Mouse (Mus musculus): Measurements from ENCODE around the gene Map3k13. TPM values are rescaled to one million over a fixed set of nuclear protein-coding genes. Genes with fewer than 3 reads are reported as not detected.

The Map3k13 gene
- polyA plus RNA-seq, 1 experiment from 2014 or later: 4.1 TPM

DNA sequence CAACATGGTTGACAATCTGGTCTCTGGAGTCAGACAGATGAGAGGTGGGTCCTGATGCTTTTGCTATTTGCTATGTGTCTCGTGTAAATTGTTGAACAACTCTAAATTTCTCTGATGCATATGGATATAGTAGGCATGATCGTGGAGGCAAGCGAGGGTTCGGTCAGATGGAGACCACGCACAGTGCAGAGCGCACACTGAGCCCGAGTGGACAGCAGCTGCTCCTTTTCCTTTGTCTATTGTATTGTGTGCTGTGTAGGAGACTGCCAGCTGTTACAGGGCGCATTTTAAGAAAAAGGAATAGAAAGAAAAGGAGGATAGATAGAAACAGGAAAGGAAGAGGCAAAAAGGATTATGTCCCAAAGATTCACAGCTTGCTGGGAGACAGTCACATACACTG lies 64.7 kb downstream of the Map3k13 start:
- Histone ChIP-seq H3K36me3 (no peaks in the 10 kb centered on the region), H3K9me3 (no peaks in the 10 kb centered on the region), H3K27me3 (ENCODE audit: insufficient read depth, poor library complexity, severe bottlenecking) (no peaks in the 10 kb centered on the region), H3K27ac (peak overlapping the region; percentile 75), H3K4me3 (no peak overlapping the region), H3K4me1 (replicated peaks) (peaks cover 48% of the 10 kb centered on the region)
- no peak for DNase-seq (ENCODE audit: low spot score)
- 55% methylated on average over 8 of the region's 8 CpGs for WGBS

DNA sequence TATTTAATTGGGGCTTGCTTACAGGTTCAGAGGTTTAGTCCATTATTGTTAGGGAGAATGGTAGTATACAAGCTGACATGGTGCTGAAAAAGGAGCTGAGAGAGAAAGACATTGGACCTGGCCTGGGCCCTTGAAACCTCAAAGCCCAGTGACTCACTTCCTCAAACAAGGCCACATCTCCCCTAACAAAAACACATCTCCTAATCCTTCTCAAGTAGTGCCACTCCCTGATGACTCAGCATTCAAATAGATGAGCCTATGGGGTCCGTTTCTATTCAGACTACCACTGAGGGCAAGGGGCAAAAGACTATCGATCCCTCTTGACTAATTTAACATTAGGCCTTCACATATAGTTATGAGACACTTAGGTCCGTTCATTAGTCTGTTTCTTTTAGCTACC lies 68.3 kb downstream of the Map3k13 start:
- DNase-seq (ENCODE audit: low spot score): no peak
- Histone ChIP-seq H3K27me3 (ENCODE audit: insufficient read depth, poor library complexity, severe bottlenecking) (no peaks in the 10 kb centered on the region), H3K27ac (no peak overlapping the region), H3K4me3 (no peak overlapping the region), H3K4me1 (replicated peaks) (peaks cover 57% of the 10 kb centered on the region), H3K9me3 (no peaks in the 10 kb centered on the region), H3K36me3 (no peaks in the 10 kb centered on the region)
- 88% methylated on average over 3 of the region's 3 CpGs for WGBS

DNA sequence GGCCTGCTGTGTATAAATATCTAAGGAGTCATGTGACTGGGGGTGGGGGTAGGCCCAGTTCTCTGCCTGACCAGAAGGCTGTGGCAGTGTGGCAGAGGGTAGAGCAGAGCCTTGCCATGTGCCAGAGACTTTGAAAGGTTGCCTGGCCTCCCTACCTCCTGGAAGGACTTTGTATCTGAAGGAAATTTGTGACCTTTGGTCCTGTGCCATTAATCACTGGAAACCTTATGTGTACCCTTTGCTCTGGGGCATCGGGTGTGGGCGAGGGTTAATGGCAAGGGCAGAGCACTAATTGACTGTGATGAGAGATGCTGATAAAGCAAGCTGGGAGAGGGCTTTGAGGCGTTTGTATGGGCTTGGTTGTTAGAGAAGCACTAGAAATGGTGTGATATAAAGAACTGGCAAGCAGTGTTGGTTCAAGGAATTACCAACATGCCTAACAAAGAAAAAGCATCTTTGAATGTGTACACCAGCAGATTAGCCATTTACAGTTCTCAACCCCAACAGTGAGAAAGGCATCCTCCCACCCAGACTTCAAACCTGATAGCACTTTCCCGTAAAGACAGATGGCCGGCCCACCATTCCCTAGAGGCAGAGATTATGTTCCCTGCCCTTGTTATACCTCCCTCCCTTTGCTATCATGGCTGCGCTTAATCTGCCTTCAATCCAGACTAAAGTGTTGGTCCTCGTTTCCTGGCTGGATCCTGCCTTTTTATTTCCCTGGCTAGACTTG lies 71.3 kb downstream of the Map3k13 start:
- H3K4me3 ChIP-seq: no peak overlapping the region
- 38% methylated on average over 7 of the region's 7 CpGs for WGBS
- no peaks in the 10 kb centered on the region for H3K36me3 ChIP-seq
- H3K27ac ChIP-seq: peak overlapping the region; percentile 77
- H3K4me1 ChIP-seq (replicated peaks): peaks cover 58% of the 10 kb centered on the region
- peak; percentile 52 for DNase-seq (ENCODE audit: low spot score)
- no peaks in the 10 kb centered on the region for H3K27me3 ChIP-seq (ENCODE audit: insufficient read depth, poor library complexity, severe bottlenecking)
- H3K9me3 ChIP-seq: no peaks in the 10 kb centered on the region

DNA sequence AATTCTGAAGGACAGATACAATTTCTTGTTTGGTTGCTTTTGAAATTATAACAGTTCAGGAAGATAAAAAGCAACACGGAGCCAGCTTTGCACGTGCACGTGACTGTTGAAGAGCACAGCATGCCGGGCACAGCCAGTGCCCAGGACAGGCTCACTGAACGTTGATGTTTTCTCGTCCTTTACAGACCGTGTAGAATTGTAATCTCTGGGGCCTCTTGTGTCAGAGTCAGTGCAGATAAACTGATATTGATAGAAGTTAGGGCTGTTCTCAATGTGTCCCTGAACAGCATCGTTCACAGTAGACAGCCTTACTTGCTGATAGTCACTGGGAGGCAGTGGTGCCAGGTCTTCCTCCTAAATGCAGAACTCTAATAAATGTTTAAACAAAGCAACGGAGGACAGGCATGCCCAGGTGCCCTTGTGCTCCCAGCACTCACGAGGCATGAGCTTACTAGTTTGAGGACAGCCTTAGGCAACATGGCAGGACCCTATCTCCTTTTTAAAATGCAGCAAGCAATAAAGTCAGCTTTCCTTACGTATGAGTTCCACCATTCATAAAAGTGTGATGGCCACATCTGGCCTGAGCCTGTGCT lies 71.9 kb downstream of the Map3k13 start:
- H3K27ac ChIP-seq: peak overlapping the region; percentile 77
- H3K4me3 ChIP-seq: no peak overlapping the region
- H3K27me3 ChIP-seq (ENCODE audit: insufficient read depth, poor library complexity, severe bottlenecking): no peaks in the 10 kb centered on the region
- WGBS: 68% methylated on average over 11 of the region's 11 CpGs
- DNase-seq (ENCODE audit: low spot score): no peak
- no peaks in the 10 kb centered on the region for H3K36me3 ChIP-seq
- H3K9me3 ChIP-seq: no peaks in the 10 kb centered on the region
- H3K4me1 ChIP-seq (replicated peaks): peaks cover 58% of the 10 kb centered on the region

DNA sequence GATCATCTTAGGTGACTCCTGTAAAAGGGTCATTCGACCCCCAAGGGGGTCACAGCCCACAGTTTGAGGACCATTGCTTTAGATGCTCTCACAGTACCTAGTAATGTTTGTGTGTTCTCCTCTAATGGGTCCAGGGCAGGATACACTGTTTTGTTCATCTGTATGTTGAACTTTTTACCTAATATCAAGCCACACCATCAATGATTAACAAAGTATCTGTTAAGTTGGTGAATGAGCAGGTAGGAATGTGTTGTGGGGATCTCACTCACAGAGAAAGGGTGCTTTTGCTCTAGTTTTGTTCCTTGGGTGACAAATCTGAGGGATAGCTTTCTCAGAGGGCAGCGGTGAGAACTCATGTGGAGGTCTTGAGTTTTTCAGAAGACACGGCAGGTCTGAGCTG lies 73.6 kb downstream of the Map3k13 start:
- Histone ChIP-seq H3K4me1 (replicated peaks) (peaks cover 58% of the 10 kb centered on the region), H3K9me3 (no peaks in the 10 kb centered on the region), H3K27me3 (ENCODE audit: insufficient read depth, poor library complexity, severe bottlenecking) (no peaks in the 10 kb centered on the region), H3K27ac (no peak overlapping the region; the same call in 1 of the 2 replicates), H3K36me3 (no peaks in the 10 kb centered on the region), H3K4me3 (no peak overlapping the region)
- no peak for DNase-seq (ENCODE audit: low spot score)
- 83% methylated on average over 3 of the region's 3 CpGs for WGBS

DNA sequence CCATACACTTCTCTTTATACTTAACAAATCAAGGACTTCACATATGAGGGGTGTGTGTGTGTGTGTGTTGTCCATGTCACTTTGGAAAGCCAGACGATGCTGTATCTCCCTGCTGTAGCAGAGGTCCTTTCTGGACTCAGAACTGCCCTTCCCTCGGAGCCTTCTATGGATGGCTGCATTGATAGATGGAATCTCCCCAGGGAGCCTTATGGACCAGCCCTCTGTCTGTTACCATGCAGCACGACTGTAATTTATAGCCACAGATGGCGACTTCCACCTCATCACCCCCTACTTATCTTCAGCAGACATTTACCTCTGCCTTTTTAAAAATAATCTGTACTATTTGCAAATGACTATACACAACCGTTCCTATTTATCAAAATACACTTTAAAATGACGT lies 74.5 kb downstream of the Map3k13 start:
- Histone ChIP-seq H3K27me3 (ENCODE audit: insufficient read depth, poor library complexity, severe bottlenecking) (no peaks in the 10 kb centered on the region), H3K4me3 (no peak overlapping the region), H3K9me3 (no peaks in the 10 kb centered on the region), H3K4me1 (replicated peaks) (peaks cover 58% of the 10 kb centered on the region), H3K36me3 (no peaks in the 10 kb centered on the region), H3K27ac (peak overlapping the region; percentile 70)
- WGBS: 61% methylated on average over 6 of the region's 6 CpGs
- no peak for DNase-seq (ENCODE audit: low spot score)

DNA sequence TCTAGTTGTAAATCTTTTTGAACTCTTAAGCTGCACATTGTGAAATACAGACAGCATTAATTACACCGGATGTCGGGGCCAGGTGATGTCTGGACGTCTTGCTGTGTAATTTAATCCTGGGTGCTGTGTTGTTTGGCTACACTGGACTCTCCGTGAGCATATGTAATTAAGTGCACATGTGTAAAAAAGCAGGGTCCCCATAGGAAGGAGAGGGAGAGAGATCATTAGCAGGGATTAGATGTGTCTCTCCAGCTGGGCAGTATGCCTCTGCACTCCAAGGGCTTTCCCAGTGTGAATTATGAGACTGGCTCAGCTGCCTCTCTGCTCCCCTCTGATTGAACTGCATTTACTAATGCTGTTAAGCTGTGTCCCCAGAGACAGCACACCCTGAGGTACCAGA lies 75.7 kb downstream of the Map3k13 start:
- Histone ChIP-seq H3K27ac (no peak overlapping the region), H3K9me3 (no peaks in the 10 kb centered on the region), H3K27me3 (ENCODE audit: insufficient read depth, poor library complexity, severe bottlenecking) (no peaks in the 10 kb centered on the region), H3K4me1 (replicated peaks) (peaks cover 49% of the 10 kb centered on the region), H3K36me3 (no peaks in the 10 kb centered on the region), H3K4me3 (no peak overlapping the region)
- DNase-seq (ENCODE audit: low spot score): peak; percentile 36
- 51% methylated on average over 4 of the region's 4 CpGs for WGBS

DNA sequence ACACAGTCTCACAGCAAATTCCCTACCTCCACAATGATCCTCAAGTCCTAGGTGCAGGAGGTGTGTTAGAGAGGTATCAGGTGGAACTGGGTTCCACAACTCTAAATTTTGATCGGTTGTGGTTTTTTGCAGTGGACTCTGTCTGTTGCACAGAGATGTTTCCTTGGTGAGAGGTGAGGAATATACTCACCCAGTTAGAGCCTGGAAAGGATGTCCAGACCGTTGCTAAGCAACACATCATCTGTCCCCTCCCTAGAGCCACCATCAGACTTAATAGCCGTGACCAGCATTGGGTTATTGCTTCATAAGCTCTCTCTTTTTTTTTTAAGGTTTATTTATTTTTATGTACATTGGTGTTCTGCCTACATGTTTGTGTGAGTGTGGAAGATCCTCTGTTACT lies 83.6 kb downstream of the Map3k13 start:
- DNase-seq (ENCODE audit: low spot score): no peak
- 83% methylated on average over 3 of the region's 3 CpGs for WGBS
- Histone ChIP-seq H3K4me3 (no peak overlapping the region), H3K36me3 (no peaks in the 10 kb centered on the region), H3K4me1 (replicated peaks) (peaks cover 23% of the 10 kb centered on the region), H3K9me3 (no peaks in the 10 kb centered on the region), H3K27ac (no peak overlapping the region), H3K27me3 (ENCODE audit: insufficient read depth, poor library complexity, severe bottlenecking) (no peaks in the 10 kb centered on the region)

DNA sequence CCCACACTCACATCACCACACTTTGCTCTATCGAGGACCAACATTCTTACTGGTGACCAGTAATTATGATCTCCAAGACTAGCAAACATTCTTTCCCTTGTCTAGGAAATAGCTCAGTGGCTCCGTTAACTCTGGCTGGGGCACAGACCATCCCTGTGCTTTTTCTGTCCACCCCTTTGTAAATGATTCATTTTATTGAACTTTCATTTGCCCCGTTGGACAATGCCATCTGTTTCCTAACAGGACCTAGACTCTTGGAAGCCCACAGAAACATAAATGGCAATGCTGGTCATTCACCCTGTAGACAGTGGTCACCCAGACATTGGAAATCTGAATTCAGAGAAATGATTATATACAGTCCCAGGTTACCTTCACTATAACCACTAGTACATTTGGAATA lies 84.7 kb downstream of the Map3k13 start:
- no peak for DNase-seq (ENCODE audit: low spot score)
- no peak overlapping the region for H3K4me3 ChIP-seq
- WGBS: 86% methylated on average over 3 of the region's 3 CpGs
- H3K9me3 ChIP-seq: no peaks in the 10 kb centered on the region
- no peaks in the 10 kb centered on the region for H3K36me3 ChIP-seq
- H3K27ac ChIP-seq: no peak overlapping the region
- H3K27me3 ChIP-seq (ENCODE audit: insufficient read depth, poor library complexity, severe bottlenecking): no peaks in the 10 kb centered on the region
- peaks cover 23% of the 10 kb centered on the region for H3K4me1 ChIP-seq (replicated peaks)

DNA sequence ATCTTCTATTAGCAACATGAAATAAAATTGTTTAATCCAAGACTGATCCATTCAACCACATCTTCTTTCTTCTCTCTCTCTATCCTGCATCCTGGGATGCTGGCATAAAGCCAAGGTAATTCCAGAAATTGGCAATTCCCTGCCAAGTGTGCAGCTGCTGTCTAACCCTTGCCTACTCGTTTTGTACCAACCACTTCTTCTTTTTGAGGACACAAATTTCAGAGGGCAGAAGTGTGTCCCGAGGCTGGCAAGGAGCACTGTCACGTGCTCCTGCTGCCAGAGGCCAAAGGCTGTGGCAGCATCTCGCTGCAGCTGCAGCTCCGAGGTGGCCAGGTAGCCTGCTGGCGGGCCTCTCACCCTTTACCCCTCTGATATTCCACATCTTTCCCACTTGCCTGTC lies 87.0 kb downstream of the Map3k13 start:
- no peak for DNase-seq (ENCODE audit: low spot score)
- Histone ChIP-seq H3K27me3 (ENCODE audit: insufficient read depth, poor library complexity, severe bottlenecking) (no peaks in the 10 kb centered on the region), H3K36me3 (no peaks in the 10 kb centered on the region), H3K4me3 (no peak overlapping the region), H3K27ac (no peak overlapping the region), H3K4me1 (replicated peaks) (peaks cover 23% of the 10 kb centered on the region), H3K9me3 (no peaks in the 10 kb centered on the region)
- 66% methylated on average over 6 of the region's 6 CpGs for WGBS

DNA sequence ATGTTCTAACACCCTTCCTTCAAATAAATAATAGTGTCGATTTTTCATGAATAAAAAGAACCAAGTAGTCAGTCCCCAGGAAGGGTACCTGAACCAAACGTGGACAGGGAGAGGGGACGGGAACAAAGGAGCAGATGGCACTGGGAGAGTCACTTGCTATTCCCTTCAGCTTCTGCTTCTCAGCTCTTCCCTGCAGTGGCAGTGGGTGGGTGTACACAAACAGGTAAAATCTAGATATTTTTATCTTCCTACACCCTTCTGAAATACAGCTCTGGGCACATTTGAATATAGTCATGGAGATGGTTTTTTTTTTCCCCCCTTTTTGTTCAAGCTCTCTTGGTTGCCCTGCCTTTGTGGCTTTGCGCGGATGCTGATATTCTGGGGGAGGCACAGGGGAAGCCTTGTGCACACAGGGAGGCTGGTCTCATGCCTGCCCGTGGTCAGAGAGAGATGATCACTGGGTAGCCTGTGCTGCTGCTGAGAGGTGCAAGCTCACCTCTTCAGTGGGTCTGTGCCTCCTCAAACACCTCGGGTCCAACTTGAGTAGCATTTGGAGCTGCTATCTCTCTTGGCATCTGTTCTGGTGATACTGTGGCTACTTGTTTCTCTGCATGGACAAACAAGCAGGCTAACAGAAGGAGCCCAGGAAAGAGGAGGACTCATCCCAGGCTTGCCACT lies 87.6 kb downstream of the Map3k13 start:
- Histone ChIP-seq H3K9me3 (no peaks in the 10 kb centered on the region), H3K27me3 (ENCODE audit: insufficient read depth, poor library complexity, severe bottlenecking) (no peaks in the 10 kb centered on the region), H3K27ac (0 out of 2 replicates have a peak overlapping the region, but pooled peaks have one; percentile 26), H3K4me1 (replicated peaks) (peaks cover 23% of the 10 kb centered on the region), H3K36me3 (no peaks in the 10 kb centered on the region), H3K4me3 (no peak overlapping the region)
- no peak for DNase-seq (ENCODE audit: low spot score)
- WGBS: 73% methylated on average over 7 of the region's 7 CpGs

DNA sequence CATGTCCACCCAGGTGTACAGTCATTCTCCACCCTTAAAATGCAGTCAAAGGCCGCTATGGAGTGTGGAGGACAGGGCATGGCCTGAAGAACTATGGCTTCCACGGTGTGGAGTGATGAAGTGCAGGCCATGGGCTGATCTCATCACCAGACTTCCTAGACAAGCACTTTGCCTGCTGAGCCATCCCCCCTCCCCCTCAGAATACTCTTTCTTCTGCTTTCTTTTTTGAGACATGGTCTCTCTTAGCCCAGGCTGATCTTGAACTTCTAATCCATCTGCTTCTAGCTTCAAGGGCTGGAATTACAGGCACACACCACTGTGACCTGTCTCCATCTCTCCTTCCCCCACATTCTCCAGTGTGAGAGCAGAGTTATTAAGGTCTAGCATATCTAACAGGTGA lies 93.5 kb downstream of the Map3k13 start:
- no peak for DNase-seq (ENCODE audit: low spot score)
- peaks cover 15% of the 10 kb centered on the region for H3K36me3 ChIP-seq
- no peaks in the 10 kb centered on the region for H3K27me3 ChIP-seq (ENCODE audit: insufficient read depth, poor library complexity, severe bottlenecking)
- H3K4me3 ChIP-seq: no peak overlapping the region
- peaks cover 3% of the 10 kb centered on the region; the same call in 1 of the 2 replicates for H3K4me1 ChIP-seq (replicated peaks)
- H3K9me3 ChIP-seq: no peaks in the 10 kb centered on the region
- WGBS: 93% methylated on average over 2 of the region's 2 CpGs
- no peak overlapping the region for H3K27ac ChIP-seq

DNA sequence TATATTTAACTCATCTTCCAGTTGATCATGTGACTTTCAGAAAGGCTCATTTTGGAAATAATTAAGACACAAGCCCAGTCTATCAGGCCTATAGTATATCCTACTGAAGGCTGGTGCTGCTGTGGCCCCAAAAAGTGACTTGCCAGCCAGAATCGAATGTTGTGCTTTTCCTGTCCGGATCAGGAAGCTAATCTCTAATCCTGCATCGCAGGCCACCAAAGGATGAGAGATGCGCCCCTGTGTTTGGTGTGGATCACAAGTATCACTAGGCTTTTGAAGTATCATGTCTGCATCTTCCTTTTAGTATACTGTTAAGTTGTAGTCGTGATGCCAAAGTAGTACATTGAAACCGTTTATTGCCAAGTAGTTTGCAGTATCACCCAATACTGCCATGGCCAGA lies 99.7 kb downstream of the Map3k13 start:
- Histone ChIP-seq H3K27ac (no peak overlapping the region), H3K4me3 (no peak overlapping the region), H3K27me3 (ENCODE audit: insufficient read depth, poor library complexity, severe bottlenecking) (no peaks in the 10 kb centered on the region), H3K9me3 (no peaks in the 10 kb centered on the region), H3K36me3 (peaks cover 16% of the 10 kb centered on the region), H3K4me1 (replicated peaks) (peaks cover 3% of the 10 kb centered on the region; the same call in 1 of the 2 replicates)
- no peak for DNase-seq (ENCODE audit: low spot score)
- 91% methylated on average over 6 of the region's 6 CpGs for WGBS
